Mouse (Mus musculus) megakaryocyte progenitor cell, adult 5-6 weeks (primary cell): ENCODE results near the gene Dao. TPM values are rescaled to one million over a fixed set of nuclear protein-coding genes. Genes with fewer than 3 reads are reported as not detected.

Experiments used
- ATAC-seq: replicated peaks from 2 replicates; pipeline ENCODE4 v1.8.0; 2016; ENCODE audit warnings: mild to moderate bottlenecking, moderate TSS enrichment, inconsistent platforms; ENCODE audit not compliant: poor library complexity
- total RNA-seq, 2 experiments: library from RNA; stranded (forward) in 1 of 2; stranded (reverse) in 1 of 2; fragments of 157-497, 149-512 nt in 1 of 2; fragments of 200-1000 nt in 1 of 2; gene quantifications; 2 replicates each; pipeline versions ENCODE4 v1.2.3 to v1.2.4; 2015 to 2017

The Dao gene
- total RNA-seq, 2 experiments from 2014 or later = not detected

GRCm38 (mm10) chr5:113981843-113982242 lies 21.7 kb upstream of the Dao start:
- no peak for ATAC-seq

DNA sequence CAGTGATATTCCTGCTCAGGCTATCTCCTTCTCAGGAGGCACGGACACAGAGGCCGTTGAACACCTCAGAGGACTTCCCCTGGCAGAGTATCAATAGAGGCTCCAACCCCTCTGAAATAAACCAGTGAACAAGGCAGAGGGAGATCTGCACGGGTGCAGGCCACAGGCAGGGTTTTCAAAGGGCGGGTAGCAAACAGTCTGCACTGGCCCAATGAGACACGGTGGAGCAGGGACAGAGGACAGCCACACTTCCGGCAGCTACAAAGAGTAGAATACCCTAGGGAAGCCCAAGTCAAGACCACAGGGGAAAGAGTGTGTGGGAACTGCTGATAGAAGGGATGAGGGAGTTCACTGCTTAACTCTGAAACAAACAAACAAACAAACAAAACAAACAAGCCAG lies 20.0 kb upstream of the Dao start:
- no peak for ATAC-seq

DNA sequence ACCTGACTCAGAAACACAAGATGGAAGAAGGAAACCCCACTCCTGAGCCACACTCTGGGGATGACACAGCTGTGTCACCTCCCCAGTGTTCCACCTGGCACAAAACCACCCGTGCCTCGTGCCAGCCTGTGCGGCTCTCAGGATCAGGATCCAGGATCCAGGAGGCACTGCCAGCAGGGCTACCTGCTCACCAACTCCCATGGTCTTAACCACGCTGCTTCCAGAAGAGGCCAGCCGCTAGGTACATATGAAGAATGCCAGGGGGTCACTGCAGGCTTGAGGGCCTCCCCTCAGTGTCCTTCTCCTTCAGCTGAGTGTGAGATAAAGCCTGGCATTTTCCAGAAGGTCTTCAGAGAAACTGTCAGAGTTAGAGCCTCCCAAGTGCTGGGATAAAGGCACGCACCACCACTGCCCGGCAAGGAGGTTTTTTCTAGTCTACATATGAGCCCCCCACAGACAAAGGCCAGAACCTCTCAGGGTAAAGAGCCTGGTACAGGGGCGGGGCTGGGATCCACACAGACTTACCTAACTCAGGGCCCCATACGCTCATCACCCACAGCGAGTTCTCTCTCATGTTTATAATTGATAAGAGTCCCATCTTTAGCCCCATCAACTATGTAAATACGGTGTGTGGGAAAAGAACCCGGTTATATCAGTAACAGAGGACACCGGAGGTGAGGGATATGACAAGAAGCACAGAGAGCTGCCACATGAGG lies 19.3 kb upstream of the Dao start:
- peak; percentile 78 for ATAC-seq

DNA sequence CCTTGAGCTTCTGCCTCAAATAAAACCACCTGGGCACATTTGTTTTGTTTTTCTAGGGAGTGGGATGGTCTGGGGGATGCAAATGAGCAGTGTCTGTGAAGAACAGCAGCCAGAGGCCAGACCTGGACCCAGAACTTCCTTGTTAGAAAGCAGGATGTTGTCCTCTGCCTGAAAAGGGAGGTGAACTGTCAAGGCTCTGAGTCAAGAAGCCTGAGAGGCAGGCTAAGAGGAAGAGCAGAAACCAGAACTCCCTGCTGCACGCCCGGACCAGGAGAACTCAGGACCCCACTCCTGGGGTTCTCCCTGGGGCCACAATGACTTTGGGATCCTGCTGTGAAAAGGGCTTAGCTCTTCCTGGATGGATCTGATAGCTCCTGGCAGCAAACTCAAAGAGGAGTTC lies 17.8 kb upstream of the Dao start:
- no peak for ATAC-seq

DNA sequence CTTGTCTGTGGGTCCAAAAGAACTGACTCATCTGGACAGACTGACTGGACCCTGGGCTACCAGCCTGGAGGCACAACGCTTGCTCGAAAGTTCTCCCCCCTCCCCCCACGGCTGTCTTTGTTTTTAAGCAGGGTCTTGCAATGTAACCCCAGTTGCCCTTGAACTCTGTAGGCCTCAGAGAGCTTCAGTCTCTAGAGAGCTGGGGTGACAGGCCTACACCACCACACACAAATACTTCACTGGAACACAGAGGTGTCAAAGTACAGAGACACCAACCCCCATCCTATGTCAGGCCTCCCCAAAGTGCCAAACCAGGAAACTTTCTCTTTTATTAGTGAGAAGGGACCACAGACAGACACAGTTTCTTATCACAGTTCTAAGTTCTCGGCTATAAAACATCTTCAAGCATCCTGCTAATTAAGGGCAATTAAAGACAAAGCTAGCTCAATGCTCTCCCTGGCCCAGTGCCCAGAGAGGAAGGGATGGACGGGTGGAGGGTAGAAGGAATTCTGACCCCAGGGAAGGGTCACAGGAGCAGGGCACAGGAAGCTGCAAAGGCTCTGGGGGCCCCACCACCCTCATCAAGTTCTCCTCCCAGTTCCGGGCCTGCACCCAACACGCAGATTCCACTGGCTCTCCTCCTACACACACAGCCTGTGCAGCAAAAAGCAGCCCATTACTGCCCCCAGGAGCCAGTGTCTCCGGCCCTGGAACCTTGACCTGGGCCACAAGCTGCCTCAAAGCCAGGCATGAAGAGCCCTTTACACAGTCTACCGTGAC lies 17.1 kb upstream of the Dao start:
- ATAC-seq = no peak

GRCm38 (mm10) chr5:113989437-113990024 lies 14.0 kb upstream of the Dao start:
- peak; percentile 81 for ATAC-seq

DNA sequence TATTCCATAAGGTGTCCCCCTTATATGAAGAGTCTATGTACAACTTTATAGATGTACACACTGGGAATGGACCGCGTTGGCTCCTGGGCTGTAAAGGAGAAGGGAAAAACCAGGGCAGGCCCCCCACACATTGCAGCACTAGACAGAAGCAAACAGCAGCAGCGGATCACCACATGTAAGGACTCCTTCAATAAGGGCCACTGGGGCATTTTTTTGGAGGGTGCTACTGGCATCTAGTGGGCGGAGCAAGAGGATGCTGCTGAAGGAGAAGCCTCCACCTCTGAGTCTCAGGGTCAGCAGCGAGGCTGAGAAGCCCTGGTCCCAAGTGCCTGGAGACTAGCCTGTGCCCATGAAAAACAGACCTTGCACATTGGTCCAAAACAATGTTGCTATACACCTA lies 12.9 kb upstream of the Dao start:
- no peak for ATAC-seq

DNA sequence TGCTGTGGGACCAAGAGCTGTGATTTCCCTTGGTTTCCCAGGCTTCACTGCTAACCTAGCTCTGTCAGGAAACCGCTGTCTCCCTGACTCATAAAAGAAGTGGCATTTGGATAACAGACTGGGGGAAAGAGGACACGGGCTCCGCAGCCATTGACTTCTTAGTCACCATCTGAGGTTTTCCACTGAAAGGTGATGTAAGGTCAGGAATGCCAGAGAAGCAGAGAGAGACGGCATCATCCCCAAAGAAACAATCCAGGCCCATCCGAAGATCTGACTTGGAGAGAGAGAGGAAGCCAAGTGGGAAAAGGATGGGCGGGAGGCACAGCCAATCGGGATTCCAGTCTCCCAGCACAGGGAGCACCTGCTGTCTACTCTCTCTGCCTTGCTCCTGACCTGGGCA lies 12.4 kb upstream of the Dao start:
- ATAC-seq = no peak

DNA sequence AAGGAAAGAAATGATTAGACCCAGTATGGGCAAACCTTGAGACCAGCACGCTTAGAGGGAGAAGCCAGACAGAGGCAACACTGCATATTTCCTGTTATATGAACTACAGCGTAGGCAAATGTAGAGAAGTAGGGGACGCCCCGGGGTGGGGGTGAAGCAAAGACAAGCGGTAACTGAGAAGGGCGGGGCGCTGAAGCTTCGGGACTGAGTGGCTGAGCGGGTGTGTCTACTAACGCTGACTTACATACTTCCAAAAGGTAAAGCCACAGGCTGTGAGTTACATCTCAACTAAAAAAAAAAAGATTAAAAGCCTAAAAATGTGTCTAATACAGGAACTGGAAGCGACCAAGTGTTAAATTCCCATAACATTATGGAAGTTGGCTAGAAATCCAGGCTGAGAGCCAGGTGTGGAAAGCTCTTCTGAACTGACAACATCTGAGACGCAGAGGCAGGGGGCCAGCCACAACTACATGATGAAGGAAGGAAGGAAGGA lies 11.1 kb upstream of the Dao start:
- peak; percentile 63 for ATAC-seq

DNA sequence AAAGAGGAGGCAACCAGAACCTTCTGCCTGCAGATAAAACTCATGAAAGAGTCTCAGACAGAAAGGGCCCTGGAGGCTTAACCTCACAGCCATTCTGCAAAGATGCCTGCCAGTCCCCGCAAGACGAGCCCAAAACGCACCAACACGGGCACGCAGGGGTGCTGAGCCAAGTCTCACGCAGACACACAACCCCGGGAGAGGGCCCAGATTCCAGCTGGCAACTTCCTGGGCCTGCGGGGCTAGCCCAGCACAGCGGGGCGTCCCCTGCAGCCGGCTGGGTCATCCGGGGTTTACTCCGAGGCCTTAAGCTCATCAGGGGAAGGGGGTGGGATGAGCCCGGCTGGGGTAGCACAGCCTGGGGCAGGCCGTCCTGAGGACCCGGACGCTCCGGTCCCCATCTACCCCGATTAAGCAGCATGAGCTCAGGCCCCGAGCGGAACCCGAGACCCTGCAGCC lies 10.4 kb upstream of the Dao start:
- peak; percentile 17; the same call in 1 of the 2 replicates for ATAC-seq

DNA sequence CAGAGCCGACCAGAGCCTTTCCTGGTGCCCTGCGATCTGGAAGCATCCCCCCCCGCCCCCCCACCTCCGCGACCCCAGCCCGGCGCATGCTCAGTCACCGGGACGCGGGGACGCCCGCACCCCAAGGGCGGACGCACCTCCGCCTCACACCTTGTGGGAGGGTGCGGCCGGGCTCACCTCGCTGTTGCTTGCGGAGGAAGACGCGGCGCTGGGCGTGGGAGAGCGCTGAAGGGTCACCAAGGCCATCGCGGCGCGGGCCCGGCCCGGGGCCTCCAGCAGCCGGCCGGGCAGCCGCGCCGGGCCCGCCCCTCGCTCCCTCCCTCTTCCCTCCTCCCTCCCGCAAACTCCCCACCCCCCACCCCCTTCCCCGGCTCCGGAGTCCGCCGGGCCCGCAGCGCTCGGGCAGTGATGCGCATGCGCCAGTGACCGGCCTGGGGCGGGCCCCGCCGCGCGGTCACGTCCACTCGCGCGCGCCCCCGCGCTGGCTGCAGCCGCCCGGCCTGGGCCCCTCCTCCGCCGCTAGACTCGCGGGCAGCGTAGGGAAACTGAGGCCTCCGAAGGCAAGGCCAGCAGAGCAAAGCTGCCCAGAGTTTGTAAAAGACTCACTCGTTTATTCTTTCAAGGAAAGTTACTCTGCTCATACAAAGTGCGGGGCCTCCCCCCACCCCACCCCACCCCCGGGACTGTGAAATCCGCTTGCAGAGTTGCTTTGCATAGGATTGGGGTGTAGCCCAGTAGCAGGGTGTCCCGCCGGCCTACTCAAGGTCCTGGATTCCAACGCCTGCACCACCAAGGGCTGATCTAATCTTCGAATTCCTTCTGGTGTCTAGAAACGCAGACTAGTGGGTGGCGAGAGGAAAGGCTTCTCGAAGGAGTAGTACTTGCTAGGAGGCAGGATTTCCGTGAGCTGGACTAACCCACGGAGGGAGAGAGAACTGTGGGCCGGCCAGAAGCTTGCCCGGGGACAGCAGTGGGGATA lies 9.7 kb upstream of the Dao start, which contains the start of gene Ssh1:
Gene Ssh1 (minus strand): TSS at position 408 of the 979 bp plus-strand sequence.
- ATAC-seq = peak; percentile 11; the same call in 1 of the 2 replicates

DNA sequence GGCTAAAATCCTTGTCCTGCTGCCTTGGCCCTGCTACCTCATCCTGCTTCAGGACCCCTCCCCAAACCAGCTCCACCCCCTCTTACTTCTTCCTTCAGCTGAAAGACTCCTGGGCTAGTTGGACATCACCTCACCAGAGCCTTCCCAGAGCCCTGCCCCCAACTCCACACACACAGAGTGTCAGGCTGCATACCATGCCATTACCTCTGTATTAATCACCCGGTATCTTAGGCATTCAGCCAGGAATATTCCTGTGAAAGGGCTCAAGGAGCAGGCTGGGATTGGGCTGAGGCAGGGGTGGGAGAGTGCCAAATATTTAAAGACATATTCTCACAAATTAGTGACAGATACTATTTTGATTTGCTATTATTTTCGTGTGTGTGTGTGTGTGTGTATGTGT lies 7.0 kb upstream of the Dao start:
- ATAC-seq = no peak

GRCm38 (mm10) chr5:113999382-113999781 lies 4.1 kb upstream of the Dao start:
- ATAC-seq = peak; percentile 98

DNA sequence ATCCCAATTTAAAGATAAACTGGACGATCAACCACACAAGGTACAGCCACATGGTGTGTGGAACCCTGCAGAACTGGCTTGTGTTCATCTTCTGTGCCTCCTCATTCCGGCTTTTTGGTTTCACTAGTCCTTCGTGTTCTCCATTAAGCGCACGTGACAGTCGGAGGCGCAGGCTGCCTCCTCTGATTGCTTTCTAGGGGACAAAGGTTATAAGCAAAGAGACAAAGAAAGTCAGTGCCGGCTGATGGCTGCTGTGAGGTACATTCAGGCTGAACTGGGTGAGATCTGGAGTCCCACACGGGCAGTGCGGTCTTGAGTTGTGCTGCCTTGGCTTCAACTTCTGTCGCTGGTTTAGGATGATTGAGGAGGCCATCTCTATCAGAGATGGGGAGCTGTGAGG lies 1.1 kb downstream of the Dao start:
- ATAC-seq = no peak

DNA sequence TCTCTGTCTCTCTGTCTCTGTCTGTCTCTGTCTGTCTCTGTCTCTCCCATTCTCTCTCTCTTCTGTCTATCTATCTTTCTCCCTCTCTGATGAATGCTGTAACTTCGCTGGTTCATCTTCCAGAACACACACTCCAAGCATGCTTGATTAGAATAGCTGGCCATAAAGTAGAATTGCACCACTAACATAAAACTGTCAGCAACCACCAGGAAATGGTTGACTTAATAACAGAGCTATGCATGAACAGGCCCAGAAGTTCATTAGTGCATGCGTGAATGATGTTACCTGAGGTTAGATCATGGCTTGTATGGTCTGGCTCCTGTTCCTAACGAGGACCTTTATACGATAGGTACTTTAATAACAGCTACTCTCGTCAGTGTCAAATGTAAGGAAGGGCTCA lies 1.6 kb downstream of the Dao start:
- ATAC-seq = no peak

- ATAC-seq = no peak
Observed at GRCm38 (mm10) chr5:114006974-114007373, 3.5 kb downstream of the Dao start.

DNA sequence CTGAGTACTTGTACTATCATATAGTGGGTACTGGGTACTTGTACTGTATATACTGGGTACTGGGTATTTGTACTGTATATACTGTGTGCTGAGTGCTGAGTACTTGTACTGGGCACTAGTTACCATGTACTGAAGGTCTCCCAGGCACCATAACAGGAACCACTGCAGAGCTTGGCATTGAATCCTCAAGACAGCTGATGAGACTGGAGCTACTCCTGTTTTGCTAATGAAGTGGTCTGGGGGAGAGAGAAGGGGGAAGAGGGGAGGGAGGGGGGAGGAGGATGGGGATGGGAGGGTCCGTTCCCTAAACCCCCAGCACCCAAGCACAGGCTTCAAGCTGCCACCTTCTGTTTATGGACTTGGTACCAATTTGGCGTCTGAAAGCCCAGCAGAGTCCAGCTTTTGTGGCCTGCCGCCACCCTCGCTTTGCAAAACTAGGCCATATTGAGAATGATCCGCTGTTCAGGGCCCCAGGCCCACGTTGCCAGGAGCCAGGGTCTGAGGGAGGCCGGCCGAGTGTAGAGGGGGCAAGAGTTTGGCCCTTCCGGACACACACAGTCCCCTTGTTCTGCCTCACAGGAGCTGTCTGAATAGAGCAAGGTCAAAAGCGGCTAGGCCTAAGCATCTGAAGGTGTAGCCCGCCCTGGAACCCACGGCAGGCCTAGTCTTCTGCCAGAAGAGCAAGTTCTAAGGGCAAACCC lies 4.4 kb downstream of the Dao start:
- ATAC-seq = no peak

DNA sequence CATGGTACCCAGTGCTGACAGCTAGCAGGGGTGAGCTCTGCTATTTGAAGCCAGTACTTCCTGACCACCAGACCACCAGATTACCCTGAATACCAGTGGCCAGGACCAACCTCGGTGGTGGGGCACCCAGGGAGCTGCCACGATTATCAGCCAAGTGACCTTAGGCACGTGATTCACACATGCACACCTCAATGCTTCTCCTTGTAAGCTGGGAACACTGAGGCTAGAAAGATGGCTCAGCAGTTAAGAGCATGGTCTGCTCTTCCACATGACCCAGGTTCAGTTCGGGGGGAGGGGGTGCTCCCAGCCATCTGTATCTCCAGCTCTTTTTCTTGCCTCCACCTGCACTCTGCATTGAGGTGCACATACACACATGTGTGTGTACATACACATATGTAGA lies 5.5 kb downstream of the Dao start:
- no peak for ATAC-seq

- ATAC-seq = 0 out of 2 replicates have a peak, but pooled peaks have one; percentile 54
Observed at GRCm38 (mm10) chr5:114015121-114015520, 11.6 kb downstream of the Dao start.

GRCm38 (mm10) chr5:114024390-114024789 lies 20.9 kb downstream of the Dao start:
- no peak for ATAC-seq
